Mouse (Mus musculus) neural tube, embryonic 14.5 days (tissue): ENCODE results near the gene Gm1123. TPM values are rescaled to one million over a fixed set of nuclear protein-coding genes. Genes with fewer than 3 reads are reported as not detected.

ENCODE experiments used
- ATAC-seq: fragments of 200-750 bp; cut with Nextera tagmentation; 2 replicates; pipeline ENCODE4 v1.8.0; 2017; ENCODE audit warnings: low read depth, mild to moderate bottlenecking, moderate TSS enrichment, moderate library complexity
- H3K27ac ChIP-seq: fragments of 300-500 bp; sonication (generic); 2 replicates; pipeline ENCODE4 v1.5.1; 2014; ENCODE audit warnings: low read depth, mild to moderate bottlenecking, control low read depth, low read length, moderate library complexity, mixed read lengths
- H3K27me3 ChIP-seq: fragments of 300-500 bp; sonication (generic); 2 replicates; pipeline ENCODE4 v1.6.1; 2014; ENCODE audit warnings: low read length; ENCODE audit not compliant: control insufficient read depth, insufficient read depth
- H3K36me3 ChIP-seq: fragments of 300-500 bp; sonication (generic); 2 replicates; pipeline ENCODE4 v1.6.1; 2014; ENCODE audit warnings: low read length, mixed read lengths; ENCODE audit not compliant: control insufficient read depth, insufficient read depth
- H3K4me1 ChIP-seq: fragments of 300-500 bp; sonication (generic); 2 replicates; pipeline ENCODE4 v1.6.1; 2014; ENCODE audit warnings: low read length; ENCODE audit not compliant: control insufficient read depth, insufficient read depth
- H3K4me2 ChIP-seq: fragments of 300-500 bp; sonication (generic); 2 replicates; pipeline ENCODE4 v1.6.1; 2014; ENCODE audit warnings: mild to moderate bottlenecking, low read depth, low read length, control low read depth
- H3K4me3 ChIP-seq: fragments of 300-500 bp; sonication (generic); 2 replicates; pipeline ENCODE4 v1.5.1; 2014; ENCODE audit warnings: low read depth, low read length, control low read depth, mixed read lengths
- H3K9ac ChIP-seq: fragments of 300-500 bp; sonication (generic); replicated peaks from 2 replicates; pipeline ENCODE4 v1.6.1; 2014; ENCODE audit warnings: low read depth, mild to moderate bottlenecking, control low read depth, low read length, mixed read lengths
- H3K9me3 ChIP-seq: fragments of 300-500 bp; sonication (generic); 2 replicates; pipeline ENCODE4 v1.6.1; 2016; ENCODE audit warnings: low read length; ENCODE audit not compliant: control insufficient read depth
- WGBS: fragments of 180-500 bp; shearing (Covaris S2); extraction: QIAGEN DNeasy Blood & Tissue Kit; methylation state at CpG from one replicate; pipeline ENCODE4 v1.1.7; 2014; 5-methylcytosine and 5-hydroxymethylcytosine counted together
- polyA plus RNA-seq: library from polyadenylated mRNA; unstranded; fragments of >200 nt; fragmentation: Nextera tagmentation; extraction: Ambion mirVana; gene quantifications from 2 replicates; pipeline ENCODE4 v1.2.1, GENCODE M21; 2014

The Gm1123 gene
- polyA plus RNA-seq, 1 experiment from 2014 or later: not detected

DNA sequence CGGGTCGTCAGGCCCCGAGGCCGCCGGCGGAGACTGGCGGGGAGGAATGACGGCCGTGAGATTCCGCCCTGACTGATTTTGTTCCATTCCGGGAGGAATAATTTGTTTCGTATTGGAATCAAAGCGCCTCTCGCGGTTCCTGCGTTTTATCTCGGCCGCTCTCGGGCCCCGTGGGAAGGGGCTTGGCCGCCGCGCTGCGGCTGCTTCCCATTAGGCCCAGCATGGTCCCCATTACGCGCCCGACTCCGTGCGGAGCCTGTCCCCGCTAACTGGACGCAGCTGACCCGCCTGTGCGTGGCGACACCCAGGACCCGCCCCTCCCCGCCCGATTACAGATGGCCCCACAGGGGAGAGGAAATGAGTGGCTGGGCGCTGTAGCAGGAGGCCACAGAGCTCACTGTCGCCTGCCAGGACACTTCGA is 62.4 kb downstream of the Gm1123 start:
- H3K36me3 ChIP-seq: no peaks in the 10 kb centered on the region
- H3K4me2 ChIP-seq: peak overlapping the region; percentile 42
- H3K4me1 ChIP-seq: 0 out of 2 replicates have a peak, but pooled peaks cover 3% of the 10 kb centered on the region
- H3K9me3 ChIP-seq: no peaks in the 10 kb centered on the region
- H3K9ac ChIP-seq: 0 out of 2 replicates have a peak overlapping the region, but pooled peaks have one; percentile 16
- H3K27ac ChIP-seq: no peak overlapping the region
- H3K27me3 ChIP-seq: peaks cover 58% of the 10 kb centered on the region
- WGBS: 1% methylated on average over 40 of the region's 40 CpGs
- ATAC-seq: peak; percentile 44
- peak overlapping the region; percentile 17 for H3K4me3 ChIP-seq

DNA sequence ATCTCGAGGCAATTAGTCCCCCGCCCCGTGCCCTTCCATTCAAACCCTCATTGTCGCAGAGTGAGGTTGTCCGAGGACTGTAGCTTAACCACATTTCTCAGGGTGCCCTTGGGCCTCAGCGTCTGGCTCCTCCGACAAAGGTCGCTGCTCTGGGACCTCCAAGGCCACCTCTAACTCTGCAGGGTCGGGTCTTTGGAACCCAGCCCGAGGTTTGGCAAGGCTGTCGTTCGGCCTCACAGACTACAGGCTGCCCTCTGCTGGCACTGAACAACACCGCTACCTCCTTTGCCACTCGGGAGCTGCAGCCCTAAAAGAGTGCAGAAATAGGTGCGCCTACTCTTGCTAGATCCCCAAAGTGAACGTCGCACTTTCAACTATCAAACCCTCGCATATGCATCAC is 70.4 kb downstream of the Gm1123 start:
- Histone ChIP-seq H3K9ac (no peak overlapping the region), H3K27me3 (peaks cover 68% of the 10 kb centered on the region), H3K27ac (no peak overlapping the region), H3K9me3 (no peaks in the 10 kb centered on the region), H3K4me1 (no peaks in the 10 kb centered on the region), H3K36me3 (no peaks in the 10 kb centered on the region), H3K4me2 (no peak overlapping the region), H3K4me3 (no peak overlapping the region)
- under 1% methylated on average over 18 of the region's 18 CpGs for WGBS
- ATAC-seq: no peak; the same call in 1 of the 2 replicates

- H3K36me3 ChIP-seq: no peaks in the 10 kb centered on the region
- no peak overlapping the region for H3K27ac ChIP-seq
- peaks cover 71% of the 10 kb centered on the region for H3K27me3 ChIP-seq
- H3K9me3 ChIP-seq: no peaks in the 10 kb centered on the region
- ATAC-seq: no peak
- H3K9ac ChIP-seq: no peak overlapping the region
- WGBS: 4% methylated on average over 18 of the region's 18 CpGs
- H3K4me3 ChIP-seq: no peak overlapping the region
- H3K4me2 ChIP-seq: no peak overlapping the region
- H3K4me1 ChIP-seq: no peaks in the 10 kb centered on the region
These were observed 71.9 kb downstream of the Gm1123 start for GRCm38 (mm10) chr9:98963661-98964060.

GRCm38 (mm10) chr9:98962478-98963142 is 72.9 kb downstream of the Gm1123 start:
- Histone ChIP-seq H3K4me2 (no peak overlapping the region), H3K27me3 (peaks cover 75% of the 10 kb centered on the region), H3K4me1 (no peaks in the 10 kb centered on the region), H3K9ac (no peak overlapping the region), H3K36me3 (no peaks in the 10 kb centered on the region), H3K9me3 (no peaks in the 10 kb centered on the region), H3K27ac (no peak overlapping the region), H3K4me3 (no peak overlapping the region)
- ATAC-seq: no peak
- 0% methylated on average over 20 of the region's 20 CpGs for WGBS

DNA sequence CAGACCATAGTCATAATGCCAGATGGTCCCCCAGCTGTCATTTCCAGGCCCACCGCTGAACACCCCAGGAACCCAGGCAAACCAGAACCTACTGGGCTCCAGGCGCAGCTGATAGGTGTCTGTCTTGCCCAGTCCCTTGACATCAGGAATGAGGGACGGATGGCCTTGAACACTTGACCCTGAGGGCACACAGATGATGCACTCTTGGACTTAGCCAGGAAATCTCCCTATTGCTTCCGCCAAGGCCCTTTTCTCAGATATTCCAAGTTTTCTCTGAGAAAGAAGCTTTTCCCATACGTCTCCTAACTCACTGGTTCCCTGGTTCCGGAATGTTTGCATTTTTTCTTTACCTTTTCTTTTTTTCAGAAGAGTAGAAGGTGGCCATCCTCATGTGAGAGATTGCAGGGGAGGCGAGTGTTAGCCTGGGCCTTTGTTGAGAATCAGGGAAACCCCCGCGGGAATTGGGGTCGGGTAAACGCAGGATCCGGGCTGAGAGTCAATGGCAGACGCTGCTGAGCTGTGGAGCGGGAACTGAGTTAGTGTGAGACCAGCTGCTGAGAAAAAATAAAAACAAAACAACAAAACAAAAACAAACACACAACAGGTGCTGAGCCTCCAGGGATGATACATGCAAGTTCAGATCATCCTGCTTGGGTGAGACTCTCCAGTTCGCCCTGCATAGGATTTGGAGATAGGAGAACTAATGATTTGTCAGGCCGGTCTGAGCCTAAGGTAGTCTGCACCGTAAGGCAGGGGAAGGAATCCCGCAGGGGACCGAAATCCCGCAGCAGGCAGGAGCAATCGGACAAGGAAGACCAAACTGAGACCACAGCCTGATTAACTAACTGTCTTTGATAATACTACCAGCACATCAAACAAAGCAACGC is 73.7 kb downstream of the Gm1123 start:
- H3K4me1 ChIP-seq: peaks cover under 1% of the 10 kb centered on the region; the same call in 1 of the 2 replicates
- no peak overlapping the region for H3K4me3 ChIP-seq
- no peak overlapping the region for H3K27ac ChIP-seq
- no peak overlapping the region for H3K9ac ChIP-seq
- no peaks in the 10 kb centered on the region for H3K9me3 ChIP-seq
- no peaks in the 10 kb centered on the region for H3K36me3 ChIP-seq
- 5% methylated on average over 22 of the region's 22 CpGs for WGBS
- H3K4me2 ChIP-seq: no peak overlapping the region
- peaks cover 72% of the 10 kb centered on the region for H3K27me3 ChIP-seq
- no peak for ATAC-seq

- no peak for ATAC-seq
- 14% methylated on average over 5 of the region's 5 CpGs for WGBS
These were observed 75.2 kb downstream of the Gm1123 start for GRCm38 (mm10) chr9:98960348-98960747.

GRCm38 (mm10) chr9:98959851-98960250 is 75.7 kb downstream of the Gm1123 start:
- no peak overlapping the region for H3K27ac ChIP-seq
- no peak overlapping the region for H3K9ac ChIP-seq
- 23% methylated on average over 3 of the region's 3 CpGs for WGBS
- no peak overlapping the region for H3K4me2 ChIP-seq
- no peaks in the 10 kb centered on the region for H3K9me3 ChIP-seq
- H3K27me3 ChIP-seq: peaks cover 72% of the 10 kb centered on the region
- no peak for ATAC-seq
- no peak overlapping the region for H3K4me3 ChIP-seq
- peaks cover 15% of the 10 kb centered on the region for H3K4me1 ChIP-seq
- H3K36me3 ChIP-seq: no peaks in the 10 kb centered on the region

More at GRCm38 (mm10) chr9:98960348-98960747, 75.2 kb downstream of the Gm1123 start:
- Histone ChIP-seq H3K27me3 (peaks cover 74% of the 10 kb centered on the region), H3K4me1 (peaks cover 15% of the 10 kb centered on the region), H3K36me3 (no peaks in the 10 kb centered on the region), H3K9me3 (no peaks in the 10 kb centered on the region), H3K27ac (no peak overlapping the region), H3K4me2 (no peak overlapping the region), H3K9ac (no peak overlapping the region), H3K4me3 (no peak overlapping the region)

- H3K4me1 ChIP-seq: peaks cover 17% of the 10 kb centered on the region
- H3K4me3 ChIP-seq: no peak overlapping the region
These were observed 76.9 kb downstream of the Gm1123 start for GRCm38 (mm10) chr9:98958628-98959027.

More at GRCm38 (mm10) chr9:98958628-98959027, 76.9 kb downstream of the Gm1123 start:
- H3K27ac ChIP-seq: no peak overlapping the region
- no peak overlapping the region for H3K4me2 ChIP-seq
- no peak overlapping the region for H3K9ac ChIP-seq
- peaks cover 73% of the 10 kb centered on the region for H3K27me3 ChIP-seq
- no peak for ATAC-seq
- 2% methylated on average over 6 of the region's 6 CpGs for WGBS
- no peaks in the 10 kb centered on the region for H3K36me3 ChIP-seq
- no peaks in the 10 kb centered on the region for H3K9me3 ChIP-seq
